Mouse (Mus musculus) adrenal gland, adult 18-20 months (tissue): Measurements from ENCODE around the gene Amt. TPM values are rescaled to one million over a fixed set of nuclear protein-coding genes. Genes with fewer than 3 reads are reported as not detected.
"Not testable (repeated sequence)": the region's sequence is repeated elsewhere in the genome, so short reads cannot be mapped to it uniquely, and the experiment has no call there.

Experiments
- DNase-seq, 2 experiments: peaks; one replicate each; pipeline ENCODE4 v3.0.0; 2021 to 2022; ENCODE audit warnings: low spot score in 2 of 2
- total RNA-seq, 2 experiments: library from RNA; stranded (reverse); gene quantifications; 1 replicate in 1 of 2; 2 replicates in 1 of 2; pipeline ENCODE4 v1.2.3; 2021

Amt gene
- total RNA-seq, 2 experiments from 2014 or later: 4.2 to 5.8 TPM

DNA sequence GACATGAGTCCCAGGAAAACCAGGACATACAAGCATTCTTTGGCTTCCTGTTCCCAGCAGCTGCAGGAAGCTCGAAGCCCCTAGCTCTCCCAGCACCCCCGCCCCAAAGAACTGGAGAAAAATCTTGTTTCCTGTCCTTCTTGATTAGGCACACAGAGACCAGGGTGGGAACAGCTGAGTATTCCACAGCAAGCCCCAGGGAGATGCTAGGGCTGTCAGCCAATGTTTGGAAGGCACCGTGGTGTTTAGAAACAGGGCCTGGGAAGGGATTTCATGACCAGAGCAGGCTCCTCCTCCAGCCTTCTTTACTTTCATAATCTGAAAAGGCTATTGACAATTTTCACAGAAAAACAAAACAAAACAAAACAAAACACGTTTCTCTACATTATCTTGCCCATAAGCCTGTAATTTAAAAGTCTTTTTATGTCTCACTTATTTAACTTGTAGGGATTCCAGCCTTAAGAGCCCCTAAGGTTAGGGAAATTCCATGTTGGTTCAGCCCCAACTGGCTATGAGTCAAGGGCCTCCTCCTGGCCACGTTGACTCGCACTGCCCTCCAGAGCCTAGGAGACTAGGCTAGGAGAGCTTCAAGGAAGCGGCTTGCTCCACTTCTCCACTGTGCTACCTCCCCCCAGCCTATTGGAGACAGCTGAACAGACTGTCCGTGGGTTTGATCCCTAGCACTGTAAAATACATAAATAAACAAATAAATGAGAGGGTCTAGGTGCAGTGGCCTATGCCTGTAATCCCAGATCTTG lies 16.4 kb upstream of the Amt start:
- DNase-seq: peak; percentile 45 to 52

DNA sequence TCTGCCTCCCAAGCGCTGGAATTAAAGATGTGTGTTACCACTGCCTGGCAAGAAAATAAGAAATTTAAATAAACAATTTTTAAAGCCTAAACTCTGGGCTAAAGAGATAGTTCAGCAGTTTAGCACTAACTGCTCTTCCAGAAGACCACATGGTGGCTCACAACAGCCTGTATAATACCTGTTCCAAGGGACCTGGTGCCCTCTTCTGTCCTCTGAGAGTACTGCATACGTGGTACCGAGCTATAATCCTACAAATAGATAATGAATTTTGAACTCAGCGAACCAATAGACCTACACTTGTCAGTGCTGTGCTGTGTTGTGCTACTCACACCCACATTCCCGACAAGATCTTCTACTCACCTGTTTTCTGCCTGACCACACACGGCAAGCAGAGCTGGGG lies 12.2 kb upstream of the Amt start:
- peak; percentile 57 to 78 for DNase-seq

DNA sequence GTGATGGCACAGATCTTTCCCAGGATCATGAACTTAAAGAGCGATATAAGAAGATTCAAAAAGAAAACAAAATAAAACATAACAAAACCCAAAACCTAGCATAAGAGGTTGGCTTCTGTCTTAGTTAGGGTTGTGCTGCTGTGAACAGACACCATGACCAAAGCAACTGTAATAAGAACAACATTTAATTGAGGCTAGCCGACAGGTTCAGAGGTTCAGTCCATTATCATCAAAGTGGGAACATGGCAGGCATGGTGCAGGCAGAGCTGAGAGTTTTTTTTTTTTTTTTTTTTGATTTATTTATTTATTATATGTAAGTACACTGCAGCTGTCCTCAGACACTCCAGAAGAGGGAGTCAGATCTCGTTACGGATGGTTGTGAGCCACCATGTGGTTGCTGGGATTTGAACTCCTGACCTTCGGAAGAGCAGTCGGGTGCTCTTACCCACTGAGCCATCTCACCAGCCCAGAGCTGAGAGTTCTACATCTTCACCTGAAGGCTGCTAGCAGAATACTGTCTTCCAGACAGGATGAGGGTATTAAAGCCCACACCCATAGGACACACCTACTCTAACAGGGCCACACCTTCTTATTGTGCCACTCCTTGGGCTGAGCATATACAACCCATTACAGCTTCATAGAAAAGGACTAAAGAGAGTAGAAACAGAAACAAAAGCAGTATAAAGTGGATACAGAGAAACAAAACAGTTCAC lies 9.0 kb upstream of the Amt start:
- not testable (repeated sequence) for DNase-seq

DNA sequence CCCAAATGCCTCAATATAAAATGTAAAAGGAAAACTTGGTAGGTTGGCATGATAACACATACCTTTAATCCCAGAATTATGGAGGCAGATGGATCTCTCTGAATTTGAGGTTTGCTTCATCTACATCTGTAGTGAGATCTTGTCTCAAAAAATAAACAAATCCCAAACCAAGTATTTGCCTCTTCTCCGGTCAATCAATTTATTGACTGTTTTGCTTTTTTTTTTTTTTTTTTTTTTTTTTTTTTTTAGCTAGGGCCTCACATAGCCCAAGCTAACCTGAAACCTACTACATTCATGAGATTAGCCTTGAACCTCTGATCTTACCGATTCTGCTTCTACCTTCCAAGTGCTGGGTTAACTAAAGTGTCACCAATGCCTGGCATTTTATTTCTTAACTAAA lies 7.3 kb upstream of the Amt start:
- DNase-seq: no peak

DNA sequence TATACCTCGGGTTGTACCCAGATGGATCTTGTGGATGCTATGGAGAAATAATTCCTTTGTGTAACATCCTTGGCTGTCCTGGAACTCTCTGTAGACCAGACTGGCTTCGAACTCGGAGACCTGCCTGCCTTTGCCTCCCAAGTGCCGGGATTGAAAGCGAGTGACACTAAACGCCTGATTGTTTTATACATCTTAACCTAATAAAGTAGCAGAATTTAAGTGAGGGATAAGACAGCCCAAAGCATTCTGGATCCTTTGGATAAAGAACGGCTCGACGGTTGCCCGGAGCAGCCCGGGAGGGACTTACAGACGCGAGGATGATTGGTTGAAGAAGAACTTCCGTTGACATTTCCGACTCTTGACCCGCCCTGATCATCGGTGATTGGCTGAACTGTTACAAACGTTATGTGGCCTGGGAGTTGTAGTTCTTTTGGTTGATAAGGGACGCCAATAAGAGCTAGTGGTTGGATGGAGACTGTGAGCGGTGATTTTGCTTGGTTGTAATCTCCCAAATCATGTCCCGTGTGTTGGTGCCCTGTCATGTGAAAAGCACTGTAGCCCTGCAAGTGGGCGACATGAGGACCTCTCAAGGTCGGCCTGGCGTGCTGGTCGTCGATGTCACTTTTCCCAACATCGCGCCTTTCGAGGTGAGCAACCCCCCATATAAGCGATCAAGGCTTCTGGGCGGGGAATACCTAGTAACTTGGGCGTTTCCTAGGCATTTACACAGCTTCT lies 6.5 kb upstream of the Amt start, which contains the start of gene Nicn1:
TSS of gene Nicn1 (plus strand) at position 414 of the 735 bp plus-strand sequence.
- peak; percentile 73 to 74 for DNase-seq

DNA sequence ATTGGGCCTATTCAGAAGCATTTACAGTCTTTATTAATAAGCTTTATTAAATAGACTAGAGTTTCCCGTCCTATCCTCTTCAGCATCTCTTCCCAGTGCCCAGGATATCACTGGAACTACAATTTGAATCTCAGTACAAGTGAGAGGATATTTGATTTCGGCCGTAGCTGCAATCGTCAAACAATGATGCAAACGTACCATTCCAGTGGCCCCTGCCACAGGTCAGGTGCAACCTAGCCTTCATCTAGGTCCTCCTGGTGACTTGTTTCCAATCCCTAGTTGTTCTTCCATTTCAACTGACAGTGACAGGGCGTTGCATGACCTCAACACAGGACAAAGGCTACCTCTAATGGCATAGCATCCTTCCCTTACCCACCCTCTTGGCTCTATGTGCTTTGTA lies 5.9 kb upstream of the Amt start:
- no peak for DNase-seq

DNA sequence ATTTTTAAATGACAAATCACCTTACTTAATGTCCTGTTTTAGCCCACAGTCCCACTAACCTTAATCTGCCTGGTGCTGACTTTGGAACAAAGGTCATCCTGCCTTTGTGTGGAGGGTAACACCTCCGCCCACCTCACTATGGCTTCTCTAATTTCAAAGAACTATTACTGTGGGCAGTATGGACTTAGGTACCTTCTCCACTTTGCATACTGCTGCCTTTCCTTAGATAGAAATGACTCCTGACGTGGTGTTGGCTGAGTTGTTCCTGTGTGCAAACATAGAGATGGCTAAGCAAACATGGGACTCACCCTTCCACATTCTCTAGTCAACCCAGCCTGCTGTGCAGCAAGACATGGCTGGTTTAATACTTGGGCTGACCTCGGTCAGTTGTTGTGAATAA lies 5.2 kb downstream of the Amt start:
- no peak for DNase-seq

DNA sequence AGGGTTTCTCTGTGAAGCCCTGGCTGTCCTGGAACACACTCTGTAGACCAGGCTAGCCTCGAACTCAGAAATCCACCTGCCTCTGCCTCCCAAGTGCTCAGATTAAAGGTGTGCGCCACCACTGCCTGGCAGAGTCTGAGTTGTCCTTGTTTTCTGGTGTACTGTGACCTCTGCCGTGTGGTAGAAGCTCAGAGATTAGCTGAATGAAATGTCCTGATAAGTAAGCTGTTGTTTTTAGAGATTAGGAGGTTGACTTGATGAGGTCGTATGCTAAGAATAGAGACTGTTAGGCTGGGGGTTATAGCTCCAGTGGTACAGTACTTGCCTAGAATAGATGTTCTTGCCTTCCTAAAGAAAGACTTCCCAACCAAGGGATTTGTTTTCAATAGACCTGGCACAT lies 8.1 kb downstream of the Amt start:
- DNase-seq: no peak

DNA sequence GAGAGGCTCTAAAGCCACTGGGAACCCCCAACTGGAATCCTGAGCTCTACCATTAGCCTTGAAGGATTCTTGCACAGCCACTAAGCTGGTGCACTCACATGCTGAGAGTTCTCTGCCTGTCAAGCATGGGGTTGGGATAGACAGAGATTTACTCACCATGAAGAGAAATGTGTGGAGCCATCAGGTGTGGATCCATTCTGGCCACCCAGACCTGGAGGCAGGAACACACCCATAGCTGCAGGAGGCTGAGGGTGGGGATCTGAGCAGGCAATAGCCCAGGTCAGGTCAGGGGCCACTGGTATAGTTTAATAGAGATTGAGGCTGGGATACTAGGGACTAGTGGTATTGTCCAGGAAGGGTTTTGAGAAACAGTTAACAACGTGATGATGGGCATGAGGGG lies 8.5 kb downstream of the Amt start:
- DNase-seq: peak in 1 of 2 experiments; percentile 16

DNA sequence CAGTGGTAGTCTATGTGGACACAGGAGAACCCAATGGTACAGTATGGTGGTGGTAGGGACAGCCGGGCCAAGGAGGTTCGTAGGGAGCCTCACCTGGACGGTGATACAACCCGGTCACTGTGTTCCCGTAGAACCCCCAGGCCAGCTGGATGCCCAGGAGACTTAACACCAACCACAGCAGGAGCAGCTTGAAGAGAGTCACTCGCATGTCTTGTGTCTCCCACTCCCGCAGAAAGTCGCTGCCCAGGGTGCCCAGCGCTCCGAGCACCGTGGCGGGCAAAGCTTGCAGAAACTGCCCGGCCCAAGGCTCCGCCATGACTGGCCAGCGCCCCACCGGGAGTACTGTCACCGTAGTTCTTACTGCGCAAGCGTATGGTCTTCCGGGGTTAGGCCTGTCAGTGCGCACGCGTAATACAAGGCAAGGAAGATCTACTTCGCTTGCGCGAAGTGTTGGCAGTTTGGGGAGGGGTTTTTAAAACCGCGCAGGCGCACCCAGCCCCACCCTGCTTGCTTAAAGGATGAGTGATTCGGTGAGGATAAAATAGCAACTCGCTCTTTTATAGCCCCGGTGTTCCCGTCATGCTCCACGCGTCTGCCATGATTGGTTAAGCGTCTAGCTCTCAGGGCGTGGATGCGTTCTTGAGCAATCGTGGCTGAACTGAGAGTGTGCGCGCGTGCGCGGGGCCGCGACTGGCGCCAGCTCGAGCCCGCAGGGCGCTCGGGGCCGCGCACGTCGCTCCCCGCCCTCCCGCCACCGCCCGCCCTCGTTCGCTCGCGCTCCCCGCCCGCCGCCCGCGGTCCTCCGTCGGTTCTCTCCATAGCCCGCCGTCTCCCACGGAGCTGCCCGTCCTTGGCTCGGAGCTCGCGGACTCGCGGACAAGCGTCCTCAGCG lies 9.2 kb downstream of the Amt start, which contains the start of the genes Rhoa and Tcta:
TSS of gene Rhoa (plus strand) at position 501 of the 892 bp plus-strand sequence.
TSS of gene Tcta (minus strand) at position 532 of the 892 bp plus-strand sequence.
- DNase-seq: peak; percentile 90 to 96

DNA sequence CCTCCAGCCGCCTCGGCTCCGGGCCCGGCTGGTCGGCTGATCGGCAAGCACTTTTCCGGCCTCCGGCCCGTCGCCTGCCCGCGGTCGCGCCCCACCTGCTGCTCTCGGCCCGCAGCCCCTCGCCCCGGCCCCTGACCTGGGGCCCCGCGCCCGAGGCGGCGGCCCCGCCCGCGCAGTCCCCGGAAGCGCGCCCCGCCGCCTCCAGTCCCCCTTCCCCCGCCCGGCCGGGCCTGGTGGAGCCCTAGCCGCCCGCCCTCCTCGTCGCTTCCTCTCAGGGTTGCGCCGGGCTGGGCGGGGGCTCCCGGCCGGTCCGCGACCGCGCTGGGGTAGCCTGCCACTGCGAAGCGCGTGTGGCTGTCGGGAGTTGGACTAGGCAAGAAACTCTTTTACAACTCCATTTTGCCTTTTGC lies 9.9 kb downstream of the Amt start:
- peak; percentile 81 for DNase-seq

DNA sequence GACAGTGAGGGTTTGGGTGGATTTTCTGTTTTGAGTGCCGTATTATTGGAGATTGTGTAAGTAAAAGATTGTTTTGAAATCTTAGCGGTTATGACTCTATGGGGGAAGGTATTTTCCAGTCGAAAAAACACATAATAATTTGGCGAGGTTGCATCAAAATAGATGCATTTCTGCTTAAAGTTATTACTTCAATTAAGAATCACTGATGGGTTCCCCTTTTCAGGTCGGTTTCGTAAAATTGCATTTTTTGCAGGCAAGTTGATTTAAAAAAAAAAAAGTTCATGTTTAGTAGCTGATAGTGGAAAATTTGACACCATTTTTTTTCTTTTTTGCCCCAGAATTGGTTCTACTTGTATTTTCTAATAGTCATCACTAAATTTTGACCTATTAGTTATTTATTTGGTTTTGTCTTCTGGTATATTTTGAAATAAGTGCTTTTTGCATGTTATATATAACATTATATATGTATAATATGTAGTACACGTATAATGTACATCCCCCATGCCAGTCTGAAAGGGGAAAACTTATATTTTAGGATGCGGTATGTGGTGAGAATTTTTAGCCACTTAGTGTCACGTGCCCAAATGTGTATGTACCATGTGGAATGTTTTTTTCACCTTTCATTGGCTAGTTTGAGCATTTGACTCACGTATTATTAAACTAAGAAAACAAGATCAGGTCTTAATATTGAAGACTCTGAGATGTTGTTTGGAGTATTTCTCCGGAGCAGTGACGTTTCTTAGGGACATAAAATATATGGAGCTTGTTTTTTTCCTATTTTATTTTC lies 10.6 kb downstream of the Amt start:
- DNase-seq: no peak

DNA sequence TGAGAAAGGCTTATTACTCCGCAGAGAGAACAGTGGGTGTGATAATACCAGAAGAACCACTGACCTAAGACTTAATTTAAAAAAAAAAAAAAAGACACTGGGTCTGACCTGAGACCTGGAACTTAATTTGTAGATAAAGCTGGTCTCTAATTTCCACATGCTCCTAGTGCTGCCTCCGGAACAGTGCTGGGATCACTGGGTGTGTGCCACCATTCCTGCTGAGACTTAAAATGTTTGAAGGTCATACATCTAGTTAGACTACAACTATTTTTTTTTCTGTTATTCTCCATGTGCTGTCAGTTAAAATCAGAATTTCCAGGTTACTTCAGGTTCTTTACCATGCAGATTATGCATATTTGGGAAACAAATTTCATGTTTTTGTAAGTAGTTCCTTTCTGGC lies 11.5 kb downstream of the Amt start:
- no peak for DNase-seq

DNA sequence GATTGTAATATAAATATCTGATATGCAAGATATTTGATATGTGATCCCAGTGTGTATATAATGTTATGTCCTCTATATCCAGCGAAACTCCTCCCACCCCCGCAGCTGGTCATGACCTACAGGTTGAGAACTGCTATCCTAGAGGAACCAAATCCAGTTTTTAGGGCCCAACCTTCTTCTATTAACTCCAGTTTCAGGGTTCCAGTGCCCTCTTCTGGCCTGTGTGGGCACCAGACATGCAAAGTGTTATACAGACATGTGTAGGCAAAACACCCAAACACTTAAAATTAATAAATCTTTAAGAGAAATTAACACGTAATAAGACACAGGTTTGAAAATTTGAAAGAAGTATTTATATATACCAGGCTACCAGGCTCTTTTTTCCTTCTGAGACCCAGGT lies 20.9 kb downstream of the Amt start:
- no peak for DNase-seq

DNA sequence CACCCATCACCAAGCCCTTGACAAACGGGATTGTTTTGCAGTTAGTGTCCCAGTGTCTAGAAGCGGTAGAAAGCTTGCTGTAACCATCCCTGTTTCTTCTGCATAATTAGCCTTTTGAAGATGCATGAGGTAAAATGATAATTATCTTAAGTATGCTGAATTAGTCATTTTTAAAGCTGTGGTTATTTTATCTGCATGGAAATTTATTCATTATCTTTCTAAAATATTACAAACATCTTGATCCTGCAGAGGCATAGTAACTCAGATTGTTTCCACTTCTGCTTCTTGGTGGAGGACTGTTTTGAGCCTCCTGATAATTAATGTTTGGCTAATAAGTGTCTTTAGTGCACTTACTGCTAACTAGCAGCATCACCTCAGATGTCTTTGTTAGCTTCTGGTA lies 21.8 kb downstream of the Amt start:
- DNase-seq: no peak

DNA sequence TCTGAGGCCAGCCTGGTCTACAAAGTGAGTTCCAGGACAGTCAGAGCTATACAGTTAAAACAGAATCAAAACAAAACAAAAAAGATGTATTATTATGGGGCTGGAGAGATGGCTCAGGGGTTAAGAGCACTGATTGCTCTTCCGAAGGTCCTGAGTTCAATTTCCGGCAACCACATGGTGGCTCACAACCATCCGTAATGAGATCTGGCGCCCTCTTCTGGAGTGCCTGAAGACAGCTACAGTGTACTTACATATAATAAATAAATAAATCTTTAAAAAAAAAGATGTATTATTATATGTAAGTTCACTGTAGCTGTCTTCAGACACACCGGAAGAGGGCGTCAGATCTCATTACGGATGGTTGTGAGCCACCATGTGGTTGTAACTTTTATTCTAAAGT lies 25.4 kb downstream of the Amt start:
- not testable (repeated sequence) for DNase-seq

DNA sequence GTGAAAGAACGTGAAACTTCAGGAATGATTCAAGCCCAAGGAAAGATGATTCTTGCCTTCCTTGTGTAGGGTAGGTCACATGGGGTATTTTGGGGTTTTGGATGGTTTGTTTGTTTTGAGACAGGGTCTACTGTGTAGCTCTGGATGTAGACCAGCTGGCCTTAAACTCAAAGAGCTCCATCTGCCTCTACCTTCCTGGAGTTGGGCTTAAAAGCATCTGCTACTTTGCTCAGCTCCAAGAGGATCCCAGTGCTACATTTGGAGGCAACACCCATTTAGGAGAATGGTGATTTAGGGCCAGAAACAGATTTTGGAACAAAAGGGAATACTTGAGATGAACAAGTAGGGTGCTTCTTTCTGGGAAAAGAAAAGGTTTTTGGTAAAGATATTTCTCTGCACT lies 28.1 kb downstream of the Amt start:
- DNase-seq: no peak

DNA sequence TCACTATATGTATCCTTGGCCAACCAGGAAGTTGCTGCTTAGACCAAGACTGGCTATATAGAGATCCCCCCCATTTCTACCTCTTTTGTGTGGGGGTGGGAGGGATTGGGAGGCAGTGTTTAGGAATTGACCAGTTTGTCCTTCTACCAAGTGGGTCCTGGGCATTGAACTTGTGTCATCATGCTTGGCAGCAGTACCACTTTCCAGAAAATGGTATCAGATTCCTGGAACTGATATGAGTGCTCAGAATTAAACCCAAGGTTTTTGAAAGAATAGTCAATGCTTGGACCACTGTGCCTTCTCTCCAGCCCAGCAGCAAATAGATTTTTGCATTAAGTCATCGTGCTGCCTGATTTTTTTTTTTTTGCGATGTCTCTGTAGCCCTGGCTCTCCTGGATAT lies 29.2 kb downstream of the Amt start:
- no peak for DNase-seq

DNA sequence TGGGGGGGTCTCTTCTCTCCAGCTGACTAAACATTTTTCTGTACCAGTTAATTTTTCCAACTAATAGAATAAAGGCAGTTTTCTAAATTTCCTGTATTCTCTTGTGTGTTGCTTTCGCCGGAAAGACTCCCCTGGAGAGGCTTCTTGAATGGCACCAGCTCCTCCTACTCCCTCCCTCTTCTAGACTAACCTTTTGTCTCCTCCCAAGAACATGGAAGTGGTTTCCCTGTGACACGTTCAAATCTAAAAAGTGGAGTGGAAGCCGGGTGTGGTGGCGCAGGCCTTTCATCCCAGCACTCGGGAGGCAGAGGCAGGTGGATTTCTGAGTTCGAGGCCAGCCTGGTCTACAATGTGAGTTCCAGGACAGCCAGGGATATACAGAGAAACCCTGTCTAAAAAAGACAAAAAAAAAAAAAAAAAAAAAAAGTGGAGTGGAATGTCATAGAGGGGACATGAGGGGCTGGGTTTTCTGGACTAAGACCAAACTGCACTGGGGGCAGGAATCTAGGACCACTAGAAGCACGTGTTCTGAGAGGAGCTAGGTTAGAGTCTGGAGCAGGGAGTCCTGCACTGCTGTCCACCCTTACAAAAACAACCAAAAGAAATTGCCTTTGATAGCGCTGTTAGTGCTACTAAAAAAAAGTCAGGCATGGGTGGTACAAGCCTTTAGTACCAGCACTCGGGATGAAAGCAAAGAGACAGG lies 41.3 kb downstream of the Amt start:
- DNase-seq: no peak
